Mouse (Mus musculus): ENCODE data around the gene Slc25a45. TPM values are rescaled to one million over a fixed set of nuclear protein-coding genes. Genes with fewer than 3 reads are reported as not detected.

Slc25a45 gene
- polyA plus RNA-seq, 1 experiment from 2014 or later, result 44.6 TPM

DNA sequence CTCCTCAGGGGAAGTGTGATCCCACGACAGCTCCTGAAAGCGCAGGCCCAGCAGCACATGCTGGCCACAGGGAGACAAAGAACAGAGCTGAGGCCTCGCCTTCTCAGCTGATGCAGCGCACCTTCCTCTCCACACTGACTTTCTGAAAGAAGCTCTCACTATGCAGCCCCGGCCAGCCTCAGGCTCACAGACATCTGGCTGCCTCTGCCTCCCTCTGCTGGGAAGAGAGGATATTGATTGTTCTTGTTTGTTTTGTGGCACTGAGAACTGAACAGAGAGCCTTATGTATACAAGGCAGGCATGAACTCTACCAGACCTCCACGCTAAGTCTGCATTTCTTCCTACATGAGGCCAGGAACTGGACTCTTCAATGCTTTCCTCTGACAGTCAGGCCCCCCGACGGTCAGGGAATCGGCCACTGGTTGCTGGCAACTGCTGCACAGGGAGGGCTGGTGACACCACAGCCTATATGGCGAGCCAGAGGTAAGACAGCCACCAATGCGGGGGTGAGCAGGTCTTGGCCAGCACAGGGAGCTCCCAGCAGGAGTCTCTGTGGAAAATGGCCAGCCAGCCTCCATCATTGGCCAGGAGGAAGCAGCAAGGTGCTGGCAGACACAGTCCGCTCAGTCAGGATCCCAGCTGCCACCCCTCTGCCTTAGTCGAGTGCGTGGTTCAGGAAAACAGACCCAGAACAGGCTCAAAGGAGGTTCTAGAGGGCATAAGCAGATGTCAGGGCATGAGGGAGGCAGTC is 15.1 kb upstream of the Slc25a45 start:
- no peak overlapping the region for H3K4me3 ChIP-seq (ENCODE audit: inconsistent target)
- peaks cover 5% of the 10 kb centered on the region; the same call in 1 of the 2 replicates for H3K79me2 ChIP-seq (ENCODE audit: inconsistent target)
- H3K27ac ChIP-seq, result no peak overlapping the region
- H3K36me3 ChIP-seq (ENCODE audit: inconsistent target), result peaks cover 91% of the 10 kb centered on the region
- WGBS (ENCODE audit: missing documents), result 95% methylated on average over 10 of the region's 14 CpGs

DNA sequence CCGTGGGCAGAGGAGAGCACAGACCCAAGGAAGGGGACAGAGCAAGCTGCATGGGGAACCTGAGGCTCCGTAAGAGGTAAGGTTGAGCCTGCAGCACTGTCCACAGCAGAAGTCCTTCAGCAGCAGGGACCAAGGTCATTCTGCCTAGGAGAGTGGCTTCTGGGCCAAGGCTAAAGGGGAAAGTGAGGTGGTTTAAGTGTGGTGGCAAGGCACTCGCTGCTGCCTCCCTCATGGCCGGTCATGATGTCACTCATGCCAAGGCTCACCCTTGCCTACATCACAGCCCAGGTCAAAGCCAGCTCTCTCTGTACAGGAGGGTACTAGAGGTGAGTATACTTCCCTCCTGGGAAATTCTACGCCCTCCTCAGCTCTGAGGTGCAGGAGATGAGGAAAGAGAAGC is 13.8 kb upstream of the Slc25a45 start:
- peaks cover 4% of the 10 kb centered on the region; the same call in 1 of the 2 replicates for H3K79me2 ChIP-seq (ENCODE audit: inconsistent target)
- WGBS (ENCODE audit: missing documents), result 100% methylated on average over 5 of the region's 5 CpGs
- no peak overlapping the region for H3K27ac ChIP-seq
- H3K36me3 ChIP-seq (ENCODE audit: inconsistent target), result peaks cover 91% of the 10 kb centered on the region
- H3K4me3 ChIP-seq (ENCODE audit: inconsistent target), result no peak overlapping the region

GRCm38 (mm10) chr19:5864710-5865398 is 12.8 kb upstream of the Slc25a45 start:
- WGBS (ENCODE audit: missing documents), result 93% methylated on average over 14 of the region's 20 CpGs
- H3K4me3 ChIP-seq (ENCODE audit: inconsistent target), result no peak overlapping the region
- no peaks in the 10 kb centered on the region for H3K79me2 ChIP-seq (ENCODE audit: inconsistent target)
- peaks cover 91% of the 10 kb centered on the region for H3K36me3 ChIP-seq (ENCODE audit: inconsistent target)
- H3K27ac ChIP-seq, result no peak overlapping the region

DNA sequence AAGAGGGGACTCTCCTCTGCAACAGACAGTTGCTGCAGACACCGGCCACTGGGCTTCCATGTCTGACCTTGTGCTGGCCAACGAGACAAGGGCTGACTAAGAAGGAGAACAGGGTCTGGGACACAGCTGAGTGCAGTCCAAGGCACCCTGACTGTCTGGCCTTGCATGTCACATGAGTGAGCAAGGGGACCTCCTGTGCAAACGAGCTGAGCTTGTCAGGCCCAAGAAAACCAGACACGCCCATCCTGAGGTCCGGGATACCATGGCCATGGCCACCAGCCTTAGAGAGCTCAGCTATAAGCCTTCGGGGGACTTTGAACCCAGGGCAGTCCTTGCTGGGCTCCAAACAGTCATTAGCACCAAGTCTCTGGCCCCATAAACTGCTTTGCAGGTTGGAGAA is 9.5 kb upstream of the Slc25a45 start:
- peaks cover 24% of the 10 kb centered on the region for H3K79me2 ChIP-seq (ENCODE audit: inconsistent target)
- no peak overlapping the region for H3K4me3 ChIP-seq (ENCODE audit: inconsistent target)
- H3K36me3 ChIP-seq (ENCODE audit: inconsistent target), result peaks cover 85% of the 10 kb centered on the region
- no peak overlapping the region for H3K27ac ChIP-seq
- 97% methylated on average over 5 of the region's 6 CpGs for WGBS (ENCODE audit: missing documents)

DNA sequence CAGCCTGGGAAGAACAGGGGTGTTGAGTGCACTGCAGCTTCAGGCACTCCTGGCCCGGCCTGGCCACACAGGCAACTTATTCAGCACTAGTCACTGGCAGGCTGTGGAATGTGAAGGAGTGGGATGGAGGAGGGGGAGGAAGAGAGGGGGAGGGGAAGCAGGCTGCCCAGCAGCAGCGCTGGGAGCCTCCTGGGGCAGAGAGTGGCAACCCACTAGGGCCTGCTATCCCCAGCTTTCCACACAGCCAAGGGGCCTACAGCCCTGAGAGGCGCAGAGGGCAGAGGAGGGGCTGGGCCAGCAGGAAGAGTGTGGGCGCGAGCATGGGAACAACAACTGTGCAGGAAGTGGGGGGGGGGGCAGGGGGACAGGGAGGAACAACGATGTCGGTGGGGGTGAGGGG is 6.3 kb upstream of the Slc25a45 start:
- H3K27ac ChIP-seq, result no peak overlapping the region
- peaks cover 53% of the 10 kb centered on the region for H3K36me3 ChIP-seq (ENCODE audit: inconsistent target)
- H3K79me2 ChIP-seq (ENCODE audit: inconsistent target), result peaks cover 44% of the 10 kb centered on the region
- WGBS (ENCODE audit: missing documents), result 30% methylated on average over 7 of the region's 7 CpGs
- no peak overlapping the region for H3K4me3 ChIP-seq (ENCODE audit: inconsistent target)

DNA sequence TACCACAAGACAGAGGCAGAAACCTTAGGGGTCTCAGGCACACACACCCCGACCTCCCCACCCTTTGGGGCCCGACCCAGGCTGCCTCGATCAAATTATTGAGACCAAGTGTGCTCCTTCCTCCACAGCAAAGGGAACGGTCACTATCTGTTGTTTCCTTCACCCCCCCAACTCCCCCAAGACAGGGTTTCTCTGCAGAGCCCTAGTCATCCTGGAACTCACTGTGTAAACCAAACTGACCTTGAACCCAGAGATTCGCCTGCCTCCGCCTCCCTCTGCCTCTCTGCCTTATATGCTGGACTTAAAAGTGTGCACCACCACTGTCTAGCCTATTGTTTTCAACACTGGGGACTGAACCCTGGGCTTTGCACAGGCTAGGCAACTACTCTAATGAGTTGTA is 5.9 kb upstream of the Slc25a45 start:
- H3K79me2 ChIP-seq (ENCODE audit: inconsistent target), result peaks cover 44% of the 10 kb centered on the region
- no peak overlapping the region for H3K4me3 ChIP-seq (ENCODE audit: inconsistent target)
- peaks cover 49% of the 10 kb centered on the region for H3K36me3 ChIP-seq (ENCODE audit: inconsistent target)
- WGBS (ENCODE audit: missing documents), result 36% methylated on average over 6 of the region's 6 CpGs
- no peak overlapping the region for H3K27ac ChIP-seq

- H3K36me3 ChIP-seq (ENCODE audit: inconsistent target), result peaks cover 41% of the 10 kb centered on the region
These were observed 5.1 kb upstream of the Slc25a45 start for GRCm38 (mm10) chr19:5872528-5872927.

GRCm38 (mm10) chr19:5872931-5873556 is 4.6 kb upstream of the Slc25a45 start:
- Histone ChIP-seq H3K79me2 (ENCODE audit: inconsistent target) (peaks cover 44% of the 10 kb centered on the region), H3K36me3 (ENCODE audit: inconsistent target) (peaks cover 36% of the 10 kb centered on the region), H3K4me3 (ENCODE audit: inconsistent target) (no peak overlapping the region), H3K27ac (no peak overlapping the region)
- 84% methylated on average over 19 of the region's 19 CpGs for WGBS (ENCODE audit: missing documents)

More at GRCm38 (mm10) chr19:5872528-5872927, 5.1 kb upstream of the Slc25a45 start:
- Histone ChIP-seq H3K79me2 (ENCODE audit: inconsistent target) (peaks cover 44% of the 10 kb centered on the region), H3K4me3 (ENCODE audit: inconsistent target) (no peak overlapping the region), H3K27ac (no peak overlapping the region)
- 50% methylated on average over 4 of the region's 4 CpGs for WGBS (ENCODE audit: missing documents)

DNA sequence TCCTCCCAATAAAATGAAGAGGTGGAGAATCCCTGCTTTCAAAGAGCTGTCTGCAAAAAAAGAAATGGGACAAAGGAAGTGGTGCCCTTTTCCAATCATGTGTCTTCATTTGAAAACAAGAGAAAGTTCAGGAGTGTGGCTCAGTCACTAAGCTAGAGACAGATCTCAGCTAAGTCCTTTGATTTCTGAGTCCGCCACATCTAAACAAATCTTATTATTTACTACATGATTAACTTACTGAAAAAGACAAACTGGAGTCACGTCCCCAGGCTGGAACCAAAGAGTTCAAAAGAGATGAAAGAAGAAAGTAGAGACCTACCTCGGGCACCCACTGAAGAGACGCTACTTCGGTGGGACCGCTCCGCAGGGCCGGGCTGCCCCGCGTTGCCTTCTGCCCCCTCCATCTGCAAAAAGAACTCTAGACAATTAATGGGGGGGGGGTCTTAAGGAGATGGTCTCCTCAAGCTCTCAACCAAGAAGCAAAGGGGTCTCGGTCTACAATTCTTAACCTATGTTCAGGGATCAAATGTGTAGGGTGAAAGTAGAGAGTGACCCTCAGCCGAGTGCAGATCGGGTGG is 3.1 kb upstream of the Slc25a45 start:
- peak overlapping the region; percentile 95 for H3K4me3 ChIP-seq (ENCODE audit: inconsistent target)
- WGBS (ENCODE audit: missing documents), result 6% methylated on average over 13 of the region's 13 CpGs
- H3K36me3 ChIP-seq (ENCODE audit: inconsistent target), result peaks cover 22% of the 10 kb centered on the region; the same call in 1 of the 2 replicates
- peak overlapping the region; percentile 68 for H3K27ac ChIP-seq
- H3K79me2 ChIP-seq (ENCODE audit: inconsistent target), result peaks cover 59% of the 10 kb centered on the region

DNA sequence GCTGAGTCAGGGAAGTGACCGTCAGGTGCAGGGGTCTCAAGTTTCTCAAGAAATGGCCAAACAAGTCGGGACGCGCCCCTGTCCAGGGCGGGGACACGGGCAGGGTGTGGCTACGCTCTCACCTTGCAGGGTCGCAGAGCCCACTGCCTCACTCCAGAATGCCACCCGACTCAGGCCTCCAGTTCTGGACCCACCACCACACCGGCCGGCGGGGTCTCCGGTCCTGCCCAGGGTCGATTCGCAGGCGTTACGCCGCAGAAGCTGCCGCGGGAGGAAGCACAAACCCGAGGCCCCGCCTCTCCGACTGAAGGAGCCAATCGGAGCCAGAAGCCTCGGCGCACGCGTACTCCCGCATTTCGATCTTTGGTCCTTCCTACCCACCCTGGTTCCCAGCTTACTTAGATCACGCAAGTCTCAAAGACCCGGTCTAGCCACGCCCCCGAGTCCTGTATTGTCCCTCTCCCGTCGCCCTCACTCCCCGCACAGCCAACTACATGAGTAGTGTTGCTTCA is 2.6 kb upstream of the Slc25a45 start, which contains the start of gene Frmd8:
Frmd8 (minus strand) TSS at position 306 of the 512 bp plus-strand sequence.
- under 1% methylated on average over 35 of the region's 37 CpGs for WGBS (ENCODE audit: missing documents)
- H3K79me2 ChIP-seq (ENCODE audit: inconsistent target), result peaks cover 64% of the 10 kb centered on the region
- peaks cover 22% of the 10 kb centered on the region; the same call in 1 of the 2 replicates for H3K36me3 ChIP-seq (ENCODE audit: inconsistent target)
- peak within 1 kb of the TSS; percentile 95 for H3K4me3 ChIP-seq (ENCODE audit: inconsistent target)
- H3K27ac ChIP-seq, result peak within 1 kb of the TSS; percentile 68

GRCm38 (mm10) chr19:5878362-5878722 is 734 bp downstream of the Slc25a45 start:
- peaks cover 27% of the 10 kb centered on the region for H3K36me3 ChIP-seq (ENCODE audit: inconsistent target)
- H3K4me3 ChIP-seq (ENCODE audit: inconsistent target), result peak overlapping the region; percentile 73
- WGBS (ENCODE audit: missing documents), result 6% methylated on average over 7 of the region's 7 CpGs
- H3K27ac ChIP-seq, result peak overlapping the region; percentile 99
- peaks cover 60% of the 10 kb centered on the region for H3K79me2 ChIP-seq (ENCODE audit: inconsistent target)

DNA sequence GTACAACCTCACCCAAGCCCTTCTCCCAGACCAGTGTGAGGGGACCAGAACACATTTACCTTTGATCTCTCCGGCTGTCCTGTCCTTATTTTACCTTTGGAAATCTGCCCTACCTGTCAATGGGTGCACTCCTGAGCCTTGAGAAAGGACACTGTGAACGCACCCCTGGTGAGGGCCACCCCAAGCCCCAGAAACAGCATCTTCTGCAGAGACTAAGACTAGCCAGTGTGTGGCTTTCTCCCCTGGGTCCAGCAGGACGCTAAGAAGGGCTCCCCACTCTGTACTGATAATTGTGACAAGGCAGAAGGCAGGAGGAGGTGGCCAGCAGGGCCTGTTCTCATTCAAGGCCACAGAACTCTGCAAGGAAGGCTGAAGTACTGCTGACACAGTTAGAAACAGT is 1.3 kb downstream of the Slc25a45 start:
- Histone ChIP-seq H3K4me3 (ENCODE audit: inconsistent target) (peak overlapping the region; percentile 73), H3K36me3 (ENCODE audit: inconsistent target) (peaks cover 33% of the 10 kb centered on the region), H3K79me2 (ENCODE audit: inconsistent target) (peaks cover 60% of the 10 kb centered on the region), H3K27ac (peak overlapping the region; percentile 99)
- 52% methylated on average over 3 of the region's 3 CpGs for WGBS (ENCODE audit: missing documents)

DNA sequence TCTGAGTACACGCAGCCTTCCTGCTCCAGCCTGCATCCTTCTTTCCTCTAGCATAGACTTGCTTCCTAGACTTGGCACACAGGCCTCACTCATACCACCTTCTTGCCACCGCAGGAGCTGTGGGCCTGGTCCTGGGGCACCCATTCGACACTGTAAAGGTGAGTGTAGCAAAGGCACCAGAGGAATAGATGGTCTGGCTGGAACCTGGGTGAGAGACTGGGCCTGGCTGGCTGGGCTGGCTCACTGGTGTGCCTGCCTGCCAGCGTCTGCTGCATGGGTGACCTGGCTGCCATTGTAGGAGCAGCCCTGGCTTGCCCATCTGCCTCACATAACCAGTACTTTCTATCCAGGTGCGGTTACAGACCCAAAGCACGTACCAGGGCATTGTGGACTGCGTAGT is 2.1 kb downstream of the Slc25a45 start:
- Histone ChIP-seq H3K27ac (peak overlapping the region; percentile 99), H3K36me3 (ENCODE audit: inconsistent target) (peaks cover 41% of the 10 kb centered on the region), H3K4me3 (ENCODE audit: inconsistent target) (0 out of 2 replicates have a peak overlapping the region, but pooled peaks have one; percentile 73), H3K79me2 (ENCODE audit: inconsistent target) (peaks cover 55% of the 10 kb centered on the region)
- WGBS (ENCODE audit: missing documents), result 88% methylated on average over 7 of the region's 7 CpGs

DNA sequence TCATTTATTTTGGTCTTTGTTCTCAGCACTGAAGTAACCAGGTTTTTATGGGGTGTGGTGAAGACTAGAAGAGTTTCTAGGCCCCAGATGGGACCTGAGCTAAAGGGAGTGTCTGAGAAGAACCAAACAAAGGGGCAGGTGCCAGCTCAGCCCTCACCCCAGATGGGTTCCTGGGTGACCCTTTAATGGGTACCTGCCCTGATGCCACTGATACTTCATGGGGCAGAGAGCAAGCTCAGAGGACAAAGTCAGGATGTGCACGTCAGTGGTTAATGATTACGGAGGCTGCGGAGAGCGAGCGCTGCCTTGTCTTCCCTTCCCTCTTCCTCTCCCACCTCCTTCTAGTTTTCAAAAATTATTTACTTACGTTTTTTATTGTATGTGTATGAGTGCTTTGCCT is 3.5 kb downstream of the Slc25a45 start:
- 80% methylated on average over 1 of the region's 6 CpGs for WGBS (ENCODE audit: missing documents)
- H3K36me3 ChIP-seq (ENCODE audit: inconsistent target), result peaks cover 52% of the 10 kb centered on the region

More for the DNA sequence above, 3.5 kb downstream of the Slc25a45 start:
- Histone ChIP-seq H3K4me3 (ENCODE audit: inconsistent target) (no peak overlapping the region), H3K79me2 (ENCODE audit: inconsistent target) (peaks cover 53% of the 10 kb centered on the region), H3K27ac (peak overlapping the region; percentile 72)
